Mouse (Mus musculus): ENCODE data around the gene Gm20683. TPM values are rescaled to one million over a fixed set of nuclear protein-coding genes. Genes with fewer than 3 reads are reported as not detected.

Gm20683 gene
- polyA plus RNA-seq, 1 experiment from 2014 or later: 14.2 TPM

GRCm38 (mm10) chr17:25879261-25879660, 37.7 kb upstream of the Gm20683 start:
- no peaks in the 10 kb centered on the region for H3K9me3 ChIP-seq
- H3K36me3 ChIP-seq (replicated peaks): peaks cover 12% of the 10 kb centered on the region; the same call in 1 of the 2 replicates
- no peak overlapping the region for H3K27ac ChIP-seq
- H3K4me3 ChIP-seq: no peak overlapping the region
- no peak for ATAC-seq (replicated peaks)
- H3K27me3 ChIP-seq (replicated peaks): no peaks in the 10 kb centered on the region
- 29% methylated on average over 4 of the region's 4 CpGs for WGBS
- no peak overlapping the region for H3K4me2 ChIP-seq
- no peak overlapping the region for H3K9ac ChIP-seq
- peaks cover 39% of the 10 kb centered on the region for H3K4me1 ChIP-seq

GRCm38 (mm10) chr17:25878611-25879180, 37.1 kb upstream of the Gm20683 start:
- H3K4me1 ChIP-seq: peaks cover 44% of the 10 kb centered on the region
- WGBS: 83% methylated on average over 19 of the region's 19 CpGs
- no peak for ATAC-seq (replicated peaks)
- no peak overlapping the region for H3K9ac ChIP-seq
- no peaks in the 10 kb centered on the region for H3K27me3 ChIP-seq (replicated peaks)
- no peak overlapping the region for H3K4me3 ChIP-seq
- H3K4me2 ChIP-seq: no peak overlapping the region
- no peaks in the 10 kb centered on the region for H3K9me3 ChIP-seq
- no peak overlapping the region for H3K27ac ChIP-seq
- H3K36me3 ChIP-seq (replicated peaks): 0 out of 2 replicates have a peak, but pooled peaks cover 12% of the 10 kb centered on the region

- H3K4me2 ChIP-seq: no peak overlapping the region
- H3K9ac ChIP-seq: no peak overlapping the region; the same call in 1 of the 2 replicates
- WGBS: 91% methylated on average over 32 of the region's 32 CpGs
- H3K27me3 ChIP-seq (replicated peaks): no peaks in the 10 kb centered on the region
- 0 out of 2 replicates have a peak, but pooled peaks cover 7% of the 10 kb centered on the region for H3K36me3 ChIP-seq (replicated peaks)
- peaks cover 44% of the 10 kb centered on the region for H3K4me1 ChIP-seq
- no peak for ATAC-seq (replicated peaks)
- no peak overlapping the region for H3K27ac ChIP-seq
- H3K9me3 ChIP-seq: no peaks in the 10 kb centered on the region
- H3K4me3 ChIP-seq: no peak overlapping the region
Measured at GRCm38 (mm10) chr17:25877741-25878610, 36.4 kb upstream of the Gm20683 start.

GRCm38 (mm10) chr17:25877025-25877424, 35.5 kb upstream of the Gm20683 start:
- H3K4me3 ChIP-seq: no peak overlapping the region
- H3K36me3 ChIP-seq (replicated peaks): 0 out of 2 replicates have a peak, but pooled peaks cover 7% of the 10 kb centered on the region
- no peak overlapping the region for H3K9ac ChIP-seq
- H3K27ac ChIP-seq: no peak overlapping the region
- no peaks in the 10 kb centered on the region for H3K27me3 ChIP-seq (replicated peaks)
- ATAC-seq (replicated peaks): no peak
- peak overlapping the region; percentile 95 for H3K4me2 ChIP-seq
- peaks cover 36% of the 10 kb centered on the region for H3K4me1 ChIP-seq
- WGBS: 94% methylated on average over 3 of the region's 3 CpGs
- H3K9me3 ChIP-seq: no peaks in the 10 kb centered on the region

GRCm38 (mm10) chr17:25876347-25876915, 34.9 kb upstream of the Gm20683 start:
- ATAC-seq (replicated peaks): no peak
- Histone ChIP-seq H3K4me3 (peak overlapping the region; percentile 92), H3K27me3 (replicated peaks) (no peaks in the 10 kb centered on the region), H3K27ac (peak overlapping the region; percentile 99), H3K9ac (peak overlapping the region; percentile 99), H3K9me3 (no peaks in the 10 kb centered on the region), H3K4me1 (peaks cover 32% of the 10 kb centered on the region), H3K4me2 (peak overlapping the region; percentile 95), H3K36me3 (replicated peaks) (0 out of 2 replicates have a peak, but pooled peaks cover 7% of the 10 kb centered on the region)
- 57% methylated on average over 10 of the region's 10 CpGs for WGBS

GRCm38 (mm10) chr17:25875171-25876136, 33.9 kb upstream of the Gm20683 start:
- Histone ChIP-seq H3K4me1 (peaks cover 24% of the 10 kb centered on the region), H3K27me3 (replicated peaks) (no peaks in the 10 kb centered on the region), H3K4me3 (peak overlapping the region; percentile 92), H3K9me3 (no peaks in the 10 kb centered on the region), H3K36me3 (replicated peaks) (0 out of 2 replicates have a peak, but pooled peaks cover 7% of the 10 kb centered on the region), H3K4me2 (peak overlapping the region; percentile 95), H3K27ac (peak overlapping the region; percentile 99), H3K9ac (peak overlapping the region; percentile 99)
- WGBS: 1% methylated on average over 59 of the region's 59 CpGs
- ATAC-seq (replicated peaks): peak; percentile 93

- 0 out of 2 replicates have a peak, but pooled peaks cover 7% of the 10 kb centered on the region for H3K36me3 ChIP-seq (replicated peaks)
- H3K9ac ChIP-seq: peak within 1 kb of the TSS; percentile 99
- peak within 1 kb of the TSS; percentile 99 for H3K27ac ChIP-seq
- no peaks in the 10 kb centered on the region for H3K9me3 ChIP-seq
- H3K27me3 ChIP-seq (replicated peaks): no peaks in the 10 kb centered on the region
- H3K4me1 ChIP-seq: peaks cover 20% of the 10 kb centered on the region
- peak within 1 kb of the TSS; percentile 95 for H3K4me2 ChIP-seq
- peak within 1 kb of the TSS; percentile 92 for H3K4me3 ChIP-seq
- ATAC-seq (replicated peaks): peak; percentile 73
- under 1% methylated on average over 25 of the region's 25 CpGs for WGBS
Measured at GRCm38 (mm10) chr17:25874721-25875170, 33.2 kb upstream of the Gm20683 start, which contains the start of gene Mettl26. TSS of gene Mettl26 (plus strand) at chr17:25875074.

- 0 out of 2 replicates have a peak, but pooled peaks cover 3% of the 10 kb centered on the region for H3K36me3 ChIP-seq (replicated peaks)
- no peaks in the 10 kb centered on the region for H3K27me3 ChIP-seq (replicated peaks)
- H3K9me3 ChIP-seq: no peaks in the 10 kb centered on the region
- ATAC-seq (replicated peaks): peak; percentile 11; the same call in 1 of the 2 replicates
- peak overlapping the region; percentile 99 for H3K27ac ChIP-seq
- H3K4me1 ChIP-seq: peaks cover 20% of the 10 kb centered on the region
- peak overlapping the region; percentile 92 for H3K4me3 ChIP-seq
- peak overlapping the region; percentile 75 for H3K9ac ChIP-seq
- 7% methylated on average over 14 of the region's 14 CpGs for WGBS
- peak overlapping the region; percentile 95 for H3K4me2 ChIP-seq
Measured at GRCm38 (mm10) chr17:25874148-25874720, 32.7 kb upstream of the Gm20683 start.

- Histone ChIP-seq H3K9me3 (no peaks in the 10 kb centered on the region), H3K4me2 (peak overlapping the region; percentile 95), H3K27me3 (replicated peaks) (no peaks in the 10 kb centered on the region), H3K36me3 (replicated peaks) (0 out of 2 replicates have a peak, but pooled peaks cover 3% of the 10 kb centered on the region), H3K27ac (peak overlapping the region; percentile 99), H3K4me3 (peak overlapping the region; percentile 92), H3K9ac (peak overlapping the region; percentile 75), H3K4me1 (peaks cover 26% of the 10 kb centered on the region)
- WGBS: 80% methylated on average over 11 of the region's 11 CpGs
- ATAC-seq (replicated peaks): no peak
Measured at GRCm38 (mm10) chr17:25873405-25874147, 32.0 kb upstream of the Gm20683 start.

- Histone ChIP-seq H3K36me3 (replicated peaks) (no peaks in the 10 kb centered on the region), H3K27me3 (replicated peaks) (no peaks in the 10 kb centered on the region), H3K9ac (no peak overlapping the region), H3K4me3 (no peak overlapping the region), H3K9me3 (no peaks in the 10 kb centered on the region), H3K27ac (no peak overlapping the region), H3K4me1 (peaks cover 31% of the 10 kb centered on the region), H3K4me2 (no peak overlapping the region)
- no peak for ATAC-seq (replicated peaks)
- 84% methylated on average over 3 of the region's 3 CpGs for WGBS
Measured at GRCm38 (mm10) chr17:25872676-25873075, 31.1 kb upstream of the Gm20683 start.
